Mouse (Mus musculus) liver, embryonic 14.5 days (tissue): Measurements from ENCODE around the gene Usp42. TPM values are rescaled to one million over a fixed set of nuclear protein-coding genes. Genes with fewer than 3 reads are reported as not detected.

Source experiments
- ATAC-seq: fragments of 200-750 bp; cut with Nextera tagmentation; 2 replicates; pipeline ENCODE4 v1.8.0; 2017; ENCODE audit warnings: moderate number of reproducible peaks, mild to moderate bottlenecking, moderate library complexity; ENCODE audit not compliant: insufficient read depth
- DNase-seq, 3 experiments: peaks; one replicate each; pipeline ENCODE4 v3.0.0-alpha.2; 2012 to 2013; ENCODE audit warnings: low read depth in 3 of 3, low spot score in 3 of 3
- H3K27ac ChIP-seq: fragments of 300-500 bp; sonication (generic); 2 replicates; pipeline ENCODE4 v1.5.1; 2014; ENCODE audit warnings: moderate library complexity, mild to moderate bottlenecking, control low read depth, inconsistent platforms
- H3K27me3 ChIP-seq: fragments of 300-500 bp; sonication (generic); 2 replicates; pipeline ENCODE4 v1.6.1; 2014; ENCODE audit warnings: mild to moderate bottlenecking, low read length, moderate library complexity; ENCODE audit not compliant: control insufficient read depth, insufficient read depth
- H3K36me3 ChIP-seq: fragments of 300-500 bp; sonication (generic); replicated peaks from 2 replicates; pipeline ENCODE4 v1.6.1; 2014; ENCODE audit warnings: low read depth; ENCODE audit not compliant: control insufficient read depth, insufficient read depth
- H3K4me1 ChIP-seq, 2 experiments: fragments of 200-500 bp in 1 of 2; fragments of 300-500 bp in 1 of 2; sonication (generic) in 1 of 2; replicated peaks; 2 replicates each; pipeline ENCODE4 v1.6.1; 2012 to 2014; ENCODE audit warnings: antibody characterized with exemption in 1 of 2, inconsistent platforms in 1 of 2, low read length in 1 of 2; ENCODE audit not compliant: control insufficient read depth in 2 of 2, insufficient read depth in 2 of 2
- H3K4me2 ChIP-seq: fragments of 300-500 bp; sonication (generic); 2 replicates; pipeline ENCODE4 v1.6.1; 2014; ENCODE audit warnings: low read depth, mild to moderate bottlenecking, control low read depth, moderate library complexity
- H3K4me3 ChIP-seq, 2 experiments: fragments of 200-500 bp in 1 of 2; fragments of 300-500 bp in 1 of 2; sonication (generic) in 1 of 2; 2 replicates each; pipeline ENCODE4 v1.5.1; 2012 to 2014; ENCODE audit warnings: low read depth in 2 of 2, low read length in 2 of 2, mild to moderate bottlenecking in 2 of 2, control low read depth in 1 of 2, inconsistent platforms in 1 of 2, moderate library complexity in 1 of 2; ENCODE audit not compliant: insufficient read depth in 1 of 2
- H3K9ac ChIP-seq: fragments of 300-500 bp; sonication (generic); replicated peaks from 2 replicates; pipeline ENCODE4 v1.6.1; 2014; ENCODE audit warnings: mild to moderate bottlenecking, control low read depth, moderate library complexity
- H3K9me3 ChIP-seq: fragments of 300-500 bp; sonication (generic); 2 replicates; pipeline ENCODE4 v1.6.1; 2016; ENCODE audit warnings: low read length, mixed read lengths; ENCODE audit not compliant: control insufficient read depth
- CTCF ChIP-seq: IDR thresholded peaks from 2 replicates; pipeline ENCODE4 v1.5.1; 2016; ENCODE audit warnings: antibody characterized with exemption, low read depth, control low read depth
- EP300 ChIP-seq: IDR thresholded peaks from 2 replicates; pipeline ENCODE4 v1.6.1; 2016; ENCODE audit warnings: antibody characterized with exemption, low read depth
- WGBS: fragments of 180-500 bp; shearing (Covaris S2); extraction: QIAGEN DNeasy Blood & Tissue Kit; methylation state at CpG from one replicate; pipeline ENCODE4 v1.1.7; 2014; ENCODE audit not compliant: insufficient replicate concordance; 5-methylcytosine and 5-hydroxymethylcytosine counted together
- polyA plus RNA-seq, 2 experiments: library from polyadenylated mRNA; depleted of rRNA in 1 of 2; stranded (reverse) in 1 of 2; unstranded in 1 of 2; fragments of >200 nt; fragmentation: Nextera tagmentation in 1 of 2; extraction: Ambion mirVana in 1 of 2; gene quantifications; 2 replicates each; pipeline versions ENCODE4 v1.2.1 to v1.2.3; 2012 to 2014

Usp42 gene
- polyA plus RNA-seq, 2 experiments, result 1.7 to 2.5 TPM

DNA sequence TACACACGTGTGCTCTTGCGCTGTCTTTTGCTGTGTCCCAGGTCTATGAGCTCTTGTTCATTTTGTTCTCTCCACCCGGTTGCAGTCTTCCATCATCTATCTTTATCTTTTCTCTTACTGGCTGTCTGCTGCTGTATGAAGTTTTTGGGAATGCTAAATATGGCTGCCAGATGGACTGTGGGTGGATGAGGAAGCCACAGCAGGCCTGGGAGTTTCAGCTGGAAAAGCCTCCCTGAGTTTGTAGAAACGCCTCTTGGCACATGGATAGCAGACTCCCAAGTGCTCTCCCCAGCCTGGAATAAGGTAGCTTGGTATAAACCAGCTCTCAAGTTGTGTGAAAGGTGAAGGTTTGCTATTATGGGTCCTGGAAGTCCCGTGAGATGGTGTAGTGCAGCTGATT, 41.2 kb downstream of the Usp42 start:
- Histone ChIP-seq H3K9ac (no peak overlapping the region), H3K27me3 (no peaks in the 10 kb centered on the region), H3K9me3 (no peaks in the 10 kb centered on the region), H3K36me3 (peaks cover 52% of the 10 kb centered on the region), H3K27ac (no peak overlapping the region), H3K4me2 (no peak overlapping the region), H3K4me1 (no peaks in the 10 kb centered on the region), H3K4me3 (no peak overlapping the region)
- DNase-seq (no peak), ATAC-seq (no peak)
- WGBS, result 88% methylated on average over 5 of the region's 5 CpGs
- no peak for TF ChIP-seq CTCF
- no peak for TF ChIP-seq EP300

GRCm38 (mm10) chr5:143690392-143690791, 41.7 kb downstream of the Usp42 start:
- Histone ChIP-seq H3K4me2 (no peak overlapping the region), H3K27me3 (no peaks in the 10 kb centered on the region), H3K4me3 (no peak overlapping the region), H3K4me1 (no peaks in the 10 kb centered on the region), H3K36me3 (peaks cover 55% of the 10 kb centered on the region), H3K27ac (no peak overlapping the region), H3K9ac (no peak overlapping the region), H3K9me3 (no peaks in the 10 kb centered on the region)
- ATAC-seq (no peak), DNase-seq (no peak)
- 85% methylated on average over 9 of the region's 9 CpGs for WGBS
- TF ChIP-seq CTCF (no peak), EP300 (no peak)

- no peak for TF ChIP-seq CTCF
- no peak for TF ChIP-seq EP300
- no peak overlapping the region for H3K9ac ChIP-seq
- no peaks in the 10 kb centered on the region for H3K9me3 ChIP-seq
- H3K27ac ChIP-seq, result no peak overlapping the region
- H3K36me3 ChIP-seq, result peaks cover 43% of the 10 kb centered on the region
- no peaks in the 10 kb centered on the region for H3K4me1 ChIP-seq
- ATAC-seq (no peak), DNase-seq (no peak)
- no peaks in the 10 kb centered on the region for H3K27me3 ChIP-seq
- no peak overlapping the region for H3K4me2 ChIP-seq
- H3K4me3 ChIP-seq, result no peak overlapping the region
- WGBS, result 80% methylated on average over 3 of the region's 3 CpGs
These were observed 44.5 kb downstream of the Usp42 start for GRCm38 (mm10) chr5:143687589-143687988.

GRCm38 (mm10) chr5:143686456-143686855, 45.6 kb downstream of the Usp42 start:
- H3K9me3 ChIP-seq, result no peaks in the 10 kb centered on the region
- WGBS, result 83% methylated on average over 3 of the region's 3 CpGs
- H3K27ac ChIP-seq, result no peak overlapping the region
- no peaks in the 10 kb centered on the region; a peak in 1 of 4 replicates for H3K4me1 ChIP-seq
- H3K4me3 ChIP-seq, result no peak overlapping the region
- H3K27me3 ChIP-seq, result no peaks in the 10 kb centered on the region
- no peak overlapping the region for H3K4me2 ChIP-seq
- peaks cover 32% of the 10 kb centered on the region for H3K36me3 ChIP-seq
- H3K9ac ChIP-seq, result no peak overlapping the region
- TF ChIP-seq EP300, result no peak
- TF ChIP-seq CTCF, result no peak
- ATAC-seq (no peak), DNase-seq (no peak)

DNA sequence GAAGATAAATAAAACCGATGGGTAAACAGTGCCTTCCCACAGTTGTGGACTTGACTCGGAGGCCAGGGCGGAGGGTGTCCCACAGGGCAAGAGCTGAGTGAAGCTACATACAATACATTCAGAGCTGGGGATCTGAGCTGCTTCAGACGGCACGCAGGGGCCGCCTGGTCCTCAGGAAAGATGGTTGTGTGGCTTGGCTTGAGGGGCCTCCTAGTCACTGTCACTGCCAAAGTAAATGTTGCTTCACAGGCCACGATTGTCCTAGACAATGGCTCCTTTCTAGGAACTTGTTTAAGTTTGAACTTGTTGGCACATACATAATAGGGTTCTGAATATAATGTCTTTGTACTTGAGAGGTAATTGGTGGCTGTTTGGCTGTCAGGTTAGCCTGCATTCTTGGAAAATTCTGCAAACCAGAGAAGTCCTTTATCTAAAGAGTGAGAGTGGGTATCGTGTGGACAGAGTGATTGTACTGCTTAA, 47.1 kb downstream of the Usp42 start:
- no peak overlapping the region for H3K4me3 ChIP-seq
- no peaks in the 10 kb centered on the region; a peak in 2 of 4 replicates for H3K4me1 ChIP-seq
- no peak overlapping the region for H3K9ac ChIP-seq
- H3K9me3 ChIP-seq, result no peaks in the 10 kb centered on the region
- no peak overlapping the region for H3K4me2 ChIP-seq
- no peak overlapping the region for H3K27ac ChIP-seq
- 88% methylated on average over 8 of the region's 8 CpGs for WGBS
- DNase-seq (no peak), ATAC-seq (no peak)
- no peak for TF ChIP-seq EP300
- no peak for TF ChIP-seq CTCF
- H3K27me3 ChIP-seq, result no peaks in the 10 kb centered on the region
- peaks cover 32% of the 10 kb centered on the region for H3K36me3 ChIP-seq
